Mouse (Mus musculus): ENCODE data around the gene Thoc2.

- TF ChIP-seq TAL1 (IDR thresholded peaks at IDR 0.05; ENCODE audit: low read length) = no peak
- TF ChIP-seq GATA1 (IDR thresholded peaks at IDR 0.05; ENCODE audit: low read length) = no peak
These were observed at the start of gene Thoc2 for GRCm38 (mm10) chrX:41920574-41920973.

Data from erythroblast, embryonic 14.5 days (primary cell).